Mouse (Mus musculus) G1E (cell line): Measurements from ENCODE around the gene Hmces. TPM values are rescaled to one million over a fixed set of nuclear protein-coding genes. Genes with fewer than 3 reads are reported as not detected.
A peak's percentile ranks its signal among the peaks of the same experiment; 100 is the strongest.

Source experiments
- ATAC-seq: 2 replicates; pipeline ENCODE4 v1.8.0; 2016; ENCODE audit warnings: mild to moderate bottlenecking; ENCODE audit not compliant: insufficient number of reproducible peaks, poor library complexity, low FRiP score, severe bottlenecking; ENCODE audit errors: extremely low read depth
- DNase-seq: peaks from one replicate; pipeline ENCODE4 v3.0.0; 2012; ENCODE audit warnings: low spot score
- H3K27me3 ChIP-seq: 2 replicates; pipeline ENCODE4 v1.6.1; 2012; ENCODE audit warnings: mild to moderate bottlenecking, low read length, inconsistent platforms; ENCODE audit not compliant: insufficient read depth
- H3K36me3 ChIP-seq: replicated peaks from 2 replicates; pipeline ENCODE3; 2012; ENCODE audit warnings: mild to moderate bottlenecking, inconsistent platforms
- H3K4me1 ChIP-seq: 2 replicates; pipeline ENCODE4 v1.6.1; 2012; ENCODE audit warnings: low read depth, low read length, inconsistent platforms, mixed read lengths; ENCODE audit not compliant: insufficient read depth
- H3K4me3 ChIP-seq: 2 replicates; pipeline ENCODE4 v1.5.1; 2012; ENCODE audit warnings: low read depth, mild to moderate bottlenecking, inconsistent platforms, low read length, moderate library complexity, mixed read lengths
- H3K9me3 ChIP-seq: replicated peaks from 2 replicates; pipeline ENCODE4 v1.6.1; 2012; ENCODE audit warnings: inconsistent platforms
- CTCF ChIP-seq: IDR thresholded peaks from 2 replicates; pipeline ENCODE4 v1.5.1; 2012; ENCODE audit warnings: low read depth, low read length, inconsistent platforms, mixed read lengths
- GATA1 ChIP-seq: IDR thresholded peaks from 2 replicates; pipeline ENCODE4 v1.6.1; 2012; ENCODE audit warnings: borderline replicate concordance, low read length, inconsistent platforms, mixed read lengths
- GATA2 ChIP-seq: IDR thresholded peaks from 2 replicates; pipeline ENCODE4 v1.6.1; 2012; ENCODE audit warnings: low read depth, low read length, inconsistent platforms, borderline replicate concordance
- POLR2AphosphoS5 ChIP-seq: IDR thresholded peaks from 2 replicates; pipeline ENCODE4 v1.6.1; 2012; ENCODE audit warnings: low read depth, low read length, inconsistent platforms; ENCODE audit not compliant: insufficient replicate concordance
- TAL1 ChIP-seq: conservative IDR thresholded peaks from 2 replicates; pipeline ENCODE4 v1.6.1; 2012; ENCODE audit warnings: low read depth, low read length, inconsistent platforms, mixed read lengths
- polyA plus RNA-seq: library from polyadenylated mRNA; stranded (reverse); fragments of >175 nt; gene quantifications from 2 replicates; pipeline ENCODE4 v1.2.3, GENCODE M21; 2012
- total RNA-seq, 2 experiments: library from RNA; stranded (forward) in 1 of 2; stranded (reverse) in 1 of 2; fragments of 200-1000 nt in 1 of 2; fragments of >200 nt in 1 of 2; fragmentation: Nextera tagmentation in 1 of 2; gene quantifications; 2 replicates each; pipeline ENCODE4 v1.2.3; 2014 to 2017

Gene Hmces
- total and polyA plus RNA-seq, 3 experiments, result 19.8 to 31.3 (median 20.0) TPM

GRCm38 (mm10) chr6:87882816-87883215 lies 30.9 kb upstream of the Hmces start:
- no peak for ATAC-seq
- TF ChIP-seq GATA1 (no peak), GATA2 (no peak), TAL1 (no peak), POLR2AphosphoS5 (no peak)
- no peak for DNase-seq
- Histone ChIP-seq H3K4me1 (peaks cover 31% of the 10 kb centered on the region), H3K9me3 (no peaks in the 10 kb centered on the region), H3K27me3 (peaks cover 8% of the 10 kb centered on the region), H3K36me3 (no peaks in the 10 kb centered on the region), H3K4me3 (no peak overlapping the region)

GRCm38 (mm10) chr6:87886721-87887120 lies 27.0 kb upstream of the Hmces start:
- H3K9me3 ChIP-seq, result no peaks in the 10 kb centered on the region
- H3K4me1 ChIP-seq, result peaks cover 35% of the 10 kb centered on the region
- ATAC-seq (no peak), DNase-seq (no peak)
- no peak overlapping the region for H3K4me3 ChIP-seq
- no peak for TF ChIP-seq CTCF
- TF ChIP-seq POLR2AphosphoS5, result no peak
- no peak for TF ChIP-seq TAL1
- no peak for TF ChIP-seq GATA1
- TF ChIP-seq GATA2, result no peak
- H3K36me3 ChIP-seq, result peaks cover 32% of the 10 kb centered on the region
- H3K27me3 ChIP-seq, result no peaks in the 10 kb centered on the region

- peaks cover 42% of the 10 kb centered on the region for H3K36me3 ChIP-seq
- H3K27me3 ChIP-seq, result no peaks in the 10 kb centered on the region
- peaks cover 35% of the 10 kb centered on the region for H3K4me1 ChIP-seq
- DNase-seq (peak; percentile 89), ATAC-seq (peak; percentile 94)
- no peak for TF ChIP-seq GATA2
- peak; percentile 78 for TF ChIP-seq CTCF
- TF ChIP-seq GATA1, result no peak
- no peak for TF ChIP-seq TAL1
- peak within 1 kb of the TSS; percentile 83 for H3K4me3 ChIP-seq
- no peaks in the 10 kb centered on the region for H3K9me3 ChIP-seq
Measured at GRCm38 (mm10) chr6:87887594-87888233, 26.0 kb upstream of the Hmces start, which contains the start of gene Copg1. Gene Copg1 (plus strand): TSS chr6:87887814.

GRCm38 (mm10) chr6:87893931-87894330 lies 19.8 kb upstream of the Hmces start:
- H3K4me3 ChIP-seq, result no peak overlapping the region
- peaks cover 32% of the 10 kb centered on the region for H3K4me1 ChIP-seq
- TF ChIP-seq CTCF, result no peak
- no peak for TF ChIP-seq GATA2
- TF ChIP-seq GATA1, result no peak
- TF ChIP-seq TAL1, result no peak
- TF ChIP-seq POLR2AphosphoS5, result no peak
- DNase-seq, result no peak
- no peak for ATAC-seq
- no peaks in the 10 kb centered on the region for H3K27me3 ChIP-seq
- peaks cover 100% of the 10 kb centered on the region for H3K36me3 ChIP-seq
- no peaks in the 10 kb centered on the region for H3K9me3 ChIP-seq

- H3K4me1 ChIP-seq, result peaks cover 13% of the 10 kb centered on the region
- no peak for TF ChIP-seq TAL1
- TF ChIP-seq GATA2, result no peak
- no peak for TF ChIP-seq CTCF
- TF ChIP-seq GATA1, result no peak
- TF ChIP-seq POLR2AphosphoS5, result no peak
- no peak overlapping the region for H3K4me3 ChIP-seq
- H3K36me3 ChIP-seq, result peaks cover 97% of the 10 kb centered on the region
- H3K9me3 ChIP-seq, result no peaks in the 10 kb centered on the region
- no peak for ATAC-seq
- DNase-seq, result no peak
- H3K27me3 ChIP-seq, result no peaks in the 10 kb centered on the region
Measured at GRCm38 (mm10) chr6:87898028-87898427, 15.7 kb upstream of the Hmces start.

GRCm38 (mm10) chr6:87906632-87907031 lies 7.1 kb upstream of the Hmces start:
- H3K36me3 ChIP-seq, result peaks cover 97% of the 10 kb centered on the region
- TF ChIP-seq POLR2AphosphoS5 (no peak), CTCF (no peak), GATA1 (no peak), GATA2 (no peak), TAL1 (no peak)
- no peak for ATAC-seq
- H3K4me1 ChIP-seq, result peaks cover 13% of the 10 kb centered on the region; the same call in 1 of the 2 replicates
- no peaks in the 10 kb centered on the region for H3K27me3 ChIP-seq
- no peak for DNase-seq
- H3K4me3 ChIP-seq, result no peak overlapping the region
- H3K9me3 ChIP-seq, result no peaks in the 10 kb centered on the region
